In genomic region chr7:64392819-64393151, GRCm38 (mm10) we compare ENCODE assay signal across 8 mouse cellular contexts. TPM values are rescaled to one million over a fixed set of nuclear protein-coding genes. Genes with fewer than 3 reads are reported as not detected.
DNase-seq lines count a peak whose midpoint lies in the region; ATAC-seq and TF ChIP-seq lines count a peak whose summit lies in the region.

No protein-coding gene starts in this region.

- peak overlapping the region; percentile 72 for H3K9ac ChIP-seq in limb, embryonic 15.5 days
- H3K9ac ChIP-seq in stomach, postnatal 0 days (ENCODE audit: low read length) = peak overlapping the region; percentile 79

- no peaks in the 10 kb centered on the region for H3K9me3 ChIP-seq in limb, embryonic 15.5 days
- no peaks in the 10 kb centered on the region for H3K9me3 ChIP-seq in stomach, postnatal 0 days (ENCODE audit: control insufficient read depth, low read length)

- DNase-seq in cerebellum, adult 2 months = no peak
- DNase-seq in cerebellum, adult 9-11 months = no peak
- no peak for DNase-seq in spleen, adult 2 months (ENCODE audit: low read depth in 1 of 2, low spot score in 2 of 2)
- DNase-seq in spleen, adult 12 weeks (ENCODE audit: low spot score) = no peak
- no peak for DNase-seq in stomach, postnatal 0 days (ENCODE audit: low spot score)
- no peak for DNase-seq in layer of hippocampus, postnatal 10 days (ENCODE audit: low spot score in 2 of 2)
- no peak for DNase-seq in thymus, postnatal 0 days (ENCODE audit: low spot score)

- TF ChIP-seq POLR2A in cerebellum, adult 2 months (IDR thresholded peaks at IDR 0.05; ENCODE audit: borderline replicate concordance, insufficient read depth, low read length) = no peak
- TF ChIP-seq POLR2A in spleen, adult 2 months (IDR thresholded peaks at IDR 0.05; ENCODE audit: low read depth, low read length) = no peak

- H3K36me3 ChIP-seq in spleen, adult 2 months (ENCODE audit: control insufficient read depth, insufficient read depth, low read length) = peaks cover 7% of the 10 kb centered on the region
- peaks cover 15% of the 10 kb centered on the region for H3K36me3 ChIP-seq in limb, embryonic 15.5 days
- no peaks in the 10 kb centered on the region; the same call in 1 of the 2 replicates for H3K36me3 ChIP-seq in stomach, postnatal 0 days (ENCODE audit: control insufficient read depth, insufficient read depth, low read length)

- H3K27me3 ChIP-seq in cerebellum, adult 2 months (ENCODE audit: control insufficient read depth, insufficient read depth, low read length) = no peaks in the 10 kb centered on the region
- no peaks in the 10 kb centered on the region for H3K27me3 ChIP-seq in spleen, adult 2 months (ENCODE audit: control insufficient read depth, insufficient read depth, low read length)
- H3K27me3 ChIP-seq in limb, embryonic 15.5 days = no peaks in the 10 kb centered on the region
- no peaks in the 10 kb centered on the region for H3K27me3 ChIP-seq in stomach, postnatal 0 days (ENCODE audit: control insufficient read depth, insufficient read depth, low read length)

- no peak for ATAC-seq in limb, embryonic 15.5 days (ENCODE audit: insufficient number of reproducible peaks, low FRiP score, low TSS enrichment, low read depth)
- peak; percentile 67 for ATAC-seq in stomach, postnatal 0 days (ENCODE audit: low FRiP score, low TSS enrichment)

- under 1% methylated on average over 15 of the region's 15 CpGs for WGBS in cerebellum, adult 2 months
- WGBS in spleen, adult 2 months = 1% methylated on average over 15 of the region's 15 CpGs
- 0% methylated on average over 15 of the region's 15 CpGs for WGBS in limb, embryonic 15.5 days
- under 1% methylated on average over 15 of the region's 15 CpGs for WGBS in stomach, postnatal 0 days

- no peak for TF ChIP-seq EP300 in stomach, postnatal 0 days (optimal IDR thresholded peaks at IDR 0.05)

- peak overlapping the region; percentile 62 for H3K4me2 ChIP-seq in limb, embryonic 15.5 days
- peak overlapping the region; percentile 72 for H3K4me2 ChIP-seq in stomach, postnatal 0 days (replicated peaks; ENCODE audit: low read depth)

- peak overlapping the region; percentile 96 for H3K4me3 ChIP-seq in cerebellum, adult 2 months (replicated peaks; ENCODE audit: insufficient read depth, low read depth, low read length)
- H3K4me3 ChIP-seq in spleen, adult 2 months (ENCODE audit: extremely low read depth, insufficient read depth, insufficient read length) = peak overlapping the region; percentile 94
- H3K4me3 ChIP-seq in limb, embryonic 15.5 days = peak overlapping the region; percentile 67
- H3K4me3 ChIP-seq in stomach, postnatal 0 days (ENCODE audit: low read depth, low read length) = peak overlapping the region; percentile 82

- no peak for TF ChIP-seq CTCF in cerebellum, adult 2 months (IDR thresholded peaks at IDR 0.05; ENCODE audit: borderline replicate concordance, insufficient read depth, low read depth, low read length)
- no peak for TF ChIP-seq CTCF in spleen, adult 2 months (IDR thresholded peaks at IDR 0.05; ENCODE audit: extremely low read depth, insufficient read depth, insufficient read length, insufficient replicate concordance)
- no peak for TF ChIP-seq CTCF in stomach, postnatal 0 days (IDR thresholded peaks at IDR 0.05; ENCODE audit: low read depth)

- no peaks in the 10 kb centered on the region; the same call in none of the 2 replicates for H3K4me1 ChIP-seq in cerebellum, adult 2 months (ENCODE audit: control insufficient read depth, insufficient read depth, low read length)
- peaks cover 7% of the 10 kb centered on the region; the same call in 1 of the 2 replicates for H3K4me1 ChIP-seq in spleen, adult 2 months (ENCODE audit: control insufficient read depth, insufficient read depth, insufficient read length)
- H3K4me1 ChIP-seq in limb, embryonic 15.5 days = peaks cover 12% of the 10 kb centered on the region
- H3K4me1 ChIP-seq in stomach, postnatal 0 days (replicated peaks; ENCODE audit: control insufficient read depth, insufficient read depth) = no peaks in the 10 kb centered on the region

- H3K27ac ChIP-seq in cerebellum, adult 2 months (ENCODE audit: insufficient read depth, low read length) = peak overlapping the region; percentile 14; the same call in 1 of the 2 replicates
- H3K27ac ChIP-seq in spleen, adult 2 months (ENCODE audit: insufficient read depth, low read length) = peak overlapping the region; percentile 76
- H3K27ac ChIP-seq in limb, embryonic 15.5 days = peak overlapping the region; percentile 90
- H3K27ac ChIP-seq in stomach, postnatal 0 days (replicated peaks) = peak overlapping the region; percentile 87

RNA-seq across cellular contexts. Expression of gene Mcee, which starts 0.4 kb away (rescaled TPM):
- 55.6 and 59.5 TPM in 2 replicates for polyA plus RNA-seq in cerebellum, adult 2 months (2012; rRNA removed)
- 4.8 and 7.0 TPM in 2 replicates for polyA plus RNA-seq in spleen, adult 2 months (2012; rRNA removed)
- polyA plus RNA-seq in limb, embryonic 15.5 days (2015; fragmentation: Nextera tagmentation; extraction: Ambion mirVana) = 64.9 and 65.5 TPM in 2 replicates
- polyA plus RNA-seq in stomach, postnatal 0 days (2015; fragmentation: Nextera tagmentation; extraction: Ambion mirVana) = 89.8 and 97.7 TPM in 2 replicates
- total RNA-seq in layer of hippocampus, postnatal 10 days (2021) = 10 to 100 TPM; 44.0 to 47.0 TPM
- 55.6 and 58.3 TPM in 2 replicates for polyA plus RNA-seq in thymus, postnatal 0 days (2015; fragmentation: Nextera tagmentation; extraction: Ambion mirVana)

RNA-seq across cellular contexts. Expression of gene Mphosph10, which starts 0.7 kb away (rescaled TPM):
- 12.5 and 13.0 TPM in 2 replicates for polyA plus RNA-seq in cerebellum, adult 2 months (2012; rRNA removed)
- polyA plus RNA-seq in spleen, adult 2 months (2012; rRNA removed) = 0.40 and 0.76 TPM in 2 replicates
- 40.6 and 43.2 TPM in 2 replicates for polyA plus RNA-seq in limb, embryonic 15.5 days (2015; fragmentation: Nextera tagmentation; extraction: Ambion mirVana)
- 24.3 and 26.4 TPM in 2 replicates for polyA plus RNA-seq in stomach, postnatal 0 days (2015; fragmentation: Nextera tagmentation; extraction: Ambion mirVana)
- 10 to 100 TPM; 19.5 to 24.6 TPM for total RNA-seq in layer of hippocampus, postnatal 10 days (2021)
- polyA plus RNA-seq in thymus, postnatal 0 days (2015; fragmentation: Nextera tagmentation; extraction: Ambion mirVana) = 46.5 and 49.1 TPM in 2 replicates

RNA-seq across cellular contexts. Expression of gene Fan1, which starts 18.9 kb away (rescaled TPM):
- 6.8 and 7.0 TPM in 2 replicates for polyA plus RNA-seq in cerebellum, adult 2 months (2012; rRNA removed)
- polyA plus RNA-seq in spleen, adult 2 months (2012; rRNA removed) = 1.5 and 2.0 TPM in 2 replicates
- polyA plus RNA-seq in limb, embryonic 15.5 days (2015; fragmentation: Nextera tagmentation; extraction: Ambion mirVana) = 6.3 and 8.0 TPM in 2 replicates
- polyA plus RNA-seq in stomach, postnatal 0 days (2015; fragmentation: Nextera tagmentation; extraction: Ambion mirVana) = 2.7 and 2.9 TPM in 2 replicates
- 10 to 100 TPM in 1 of 2 experiments, 1 to 10 TPM in 1; 9.1 to 10.9 TPM for total RNA-seq in layer of hippocampus, postnatal 10 days (2021)
- polyA plus RNA-seq in thymus, postnatal 0 days (2015; fragmentation: Nextera tagmentation; extraction: Ambion mirVana) = 3.7 and 5.9 TPM in 2 replicates

Comparison
In these comparisons a context has a peak if more than half of its experiments do, and no peak if none do; other contexts are left out.
1. H3K27ac ChIP-seq: peak in every context shown above with its lines; median percentile 90 in limb, embryonic 15.5 days; 87 in stomach, postnatal 0 days; 76 in spleen, adult 2 months; 14 in cerebellum, adult 2 months.